Mouse (Mus musculus): ENCODE results near the gene Rims1.

Gene Rims1

GRCm38 (mm10) chr1:22254278-22254677, 551.5 kb downstream of the Rims1 start:
- no peak for DNase-seq (ENCODE audit: low read depth, low spot score)

- no peak for DNase-seq (ENCODE audit: low read depth, low spot score)
Measured at GRCm38 (mm10) chr1:22252873-22253272, 552.9 kb downstream of the Rims1 start.

- no peak for DNase-seq (ENCODE audit: low read depth, low spot score)
Measured at GRCm38 (mm10) chr1:22248898-22249386, 556.9 kb downstream of the Rims1 start.

- no peak for DNase-seq (ENCODE audit: low read depth, low spot score)
Measured at GRCm38 (mm10) chr1:22245748-22246147, 560.0 kb downstream of the Rims1 start.

Measured in c-Kit-negative CD71-positive TER-119-positive erythroid progenitor cells, embryonic 14.5 days (primary cell).